Mouse (Mus musculus) layer of hippocampus, adult 6 months (tissue): ENCODE results near the gene Olfr125. TPM values are rescaled to one million over a fixed set of nuclear protein-coding genes. Genes with fewer than 3 reads are reported as not detected.

ENCODE experiments used
- long read RNA-seq, 2 experiments: library from polyadenylated mRNA; unstranded; transcript quantifications; one replicate each; pipeline ENCODE4 v2.0.0; 2019 to 2020
- polyA plus RNA-seq: library from polyadenylated mRNA; unstranded; fragments of <200 nt; fragmentation: Nextera tagmentation; gene quantifications from 2 replicates; pipeline ENCODE4 v1.2.3, GENCODE M21; 2021

Olfr125 gene
- polyA plus RNA-seq = not detected in 2 replicates
- long read RNA-seq, experiment 1 = 0 reads
- long read RNA-seq, experiment 2 = 0 reads

GRCm38 (mm10) chr17:37832649-37833048 is at the start of gene Olfr125:
Olfr125 (plus strand) TSS chr17:37832949.

GRCm38 (mm10) chr17:37793229-37793628 is 39.5 kb upstream of the Olfr125 start, which contains the start of gene Olfr123:
Olfr123 (plus strand) TSS chr17:37793529.

GRCm38 (mm10) chr17:37799588-37799987 is 33.2 kb upstream of the Olfr125 start, which contains the start of gene Olfr124:
Olfr124 (plus strand) TSS chr17:37799888.

GRCm38 (mm10) chr17:37847183-37847582 is 14.4 kb downstream of the Olfr125 start, which contains the start of gene Olfr126:
Olfr126 (plus strand) TSS chr17:37847483.

Other genes starting within 250 kb of the Olfr125 start
- not detected in 2 replicates for gene Olfr114, start 240.2 kb upstream of the Olfr125 start, polyA plus RNA-seq
- gene Olfr115, start 205.8 kb upstream of the Olfr125 start, polyA plus RNA-seq = not detected in 2 replicates
- not detected in 2 replicates for gene Olfr116, start 205.8 kb upstream of the Olfr125 start, polyA plus RNA-seq
- gene Olfr117, start 169.2 kb upstream of the Olfr125 start, polyA plus RNA-seq = not detected in 2 replicates
- not detected in 2 replicates for gene Olfr118, start 166.0 kb upstream of the Olfr125 start, polyA plus RNA-seq
- not detected in 2 replicates for gene Olfr119, start 136.4 kb upstream of the Olfr125 start, polyA plus RNA-seq
- not detected in 2 replicates for gene Olfr120, start 111.1 kb upstream of the Olfr125 start, polyA plus RNA-seq
- gene Olfr121, start 84.1 kb upstream of the Olfr125 start, polyA plus RNA-seq = not detected in 2 replicates
- not detected in 2 replicates for gene Olfr122, start 64.3 kb upstream of the Olfr125 start, polyA plus RNA-seq
- not detected in 2 replicates for gene Olfr123, start 39.4 kb upstream of the Olfr125 start, polyA plus RNA-seq
- not detected in 2 replicates for gene Olfr124, start 33.1 kb upstream of the Olfr125 start, polyA plus RNA-seq
- gene Olfr126, start 14.5 kb downstream of the Olfr125 start, polyA plus RNA-seq = not detected in 2 replicates
- gene Olfr127, start 67.5 kb downstream of the Olfr125 start, polyA plus RNA-seq = not detected in 2 replicates
- not detected in 2 replicates for gene Olfr128, start 87.6 kb downstream of the Olfr125 start, polyA plus RNA-seq
- gene Olfr761, start 120.1 kb downstream of the Olfr125 start, polyA plus RNA-seq = not detected in 2 replicates
- not detected in 2 replicates for gene Olfr129, start 227.1 kb downstream of the Olfr125 start, polyA plus RNA-seq
- not detected in 2 replicates for gene Olfr130, start 231.0 kb downstream of the Olfr125 start, polyA plus RNA-seq